Mouse (Mus musculus) lung, postnatal 0 days (tissue): ENCODE measurements around the gene Dner.

Source experiments
- CTCF ChIP-seq: IDR thresholded peaks from 2 replicates; pipeline ENCODE4 v1.5.1; 2016; ENCODE audit warnings: antibody characterized with exemption, mild to moderate bottlenecking
- EP300 ChIP-seq: IDR thresholded peaks from 2 replicates; pipeline ENCODE4 v1.6.1; 2016; ENCODE audit warnings: antibody characterized with exemption, mild to moderate bottlenecking, control low read depth

DNA sequence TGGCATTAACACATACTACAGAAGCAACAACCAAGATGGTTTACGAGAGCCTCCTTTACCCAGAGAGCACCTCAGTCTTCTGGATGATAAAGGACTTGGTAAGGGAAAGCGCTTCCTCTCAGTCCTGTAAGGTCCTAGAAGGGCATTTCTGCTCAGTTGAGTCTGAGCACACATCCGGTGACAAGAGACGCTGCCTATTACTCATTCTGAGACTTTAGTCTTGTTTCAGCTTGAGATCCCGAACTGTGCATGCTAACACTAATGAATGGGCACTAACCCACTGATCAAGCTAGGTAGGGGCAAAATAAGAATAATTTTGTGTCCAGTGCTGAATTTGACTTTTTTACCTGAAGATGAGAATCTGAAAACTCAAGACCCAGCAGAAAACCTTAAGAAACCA, 97.0 kb downstream of the Dner start:
- TF ChIP-seq CTCF (no peak), EP300 (no peak)
